Mouse (Mus musculus): ENCODE measurements around the gene Gpha2.

GRCm38 (mm10) chr19:6230411-6230810, 4.2 kb downstream of the Gpha2 start:
- no peak for TF ChIP-seq CTCF (IDR thresholded peaks at IDR 0.05; ENCODE audit: borderline replicate concordance, insufficient read depth, low read length)
- no peak for TF ChIP-seq POLR2A (IDR thresholded peaks at IDR 0.05; ENCODE audit: low read depth, low read length)

Measured in embryonic fibroblast, embryonic 13.5 days (primary cell).